Mouse (Mus musculus): ENCODE measurements at regions not wholly inside any gene's neighbourhood (a gene's known extent, or its start where the extent isn't known, plus 50 kb on each side); places are given as distances from the start of the nearest gene placed in this dataset.

- H3K4me3 ChIP-seq (ENCODE audit: insufficient read depth, low read length), result no peak overlapping the region
- TF ChIP-seq POLR2A (IDR thresholded peaks at IDR 0.05; ENCODE audit: borderline replicate concordance, low read depth, low read length) (no peak), CTCF (IDR thresholded peaks at IDR 0.05; ENCODE audit: low read depth, low read length) (no peak)
- H3K4me1 ChIP-seq (ENCODE audit: control insufficient read depth, insufficient read depth, low read length), result peaks cover 3% of the 10 kb centered on the region; the same call in 1 of the 2 replicates
- H3K27ac ChIP-seq (ENCODE audit: insufficient read depth, low read depth, low read length), result no peak overlapping the region
These were observed 530.7 kb upstream of the Zeb2 start for GRCm38 (mm10) chr2:45647846-45648245.

- TF ChIP-seq POLR2A (IDR thresholded peaks at IDR 0.05; ENCODE audit: borderline replicate concordance, low read depth, low read length) (no peak), CTCF (IDR thresholded peaks at IDR 0.05; ENCODE audit: low read depth, low read length) (no peak)
- no peak overlapping the region for H3K27ac ChIP-seq (ENCODE audit: insufficient read depth, low read depth, low read length)
- H3K4me1 ChIP-seq (ENCODE audit: control insufficient read depth, insufficient read depth, low read length), result peaks cover 7% of the 10 kb centered on the region
- no peak overlapping the region for H3K4me3 ChIP-seq (ENCODE audit: insufficient read depth, low read length)
These were observed 512.9 kb upstream of the Zeb2 start for GRCm38 (mm10) chr2:45630081-45630480.

GRCm38 (mm10) chr2:45629616-45630015 lies 512.4 kb upstream of the Zeb2 start:
- H3K4me1 ChIP-seq (ENCODE audit: control insufficient read depth, insufficient read depth, low read length), result peaks cover 7% of the 10 kb centered on the region
- TF ChIP-seq POLR2A (IDR thresholded peaks at IDR 0.05; ENCODE audit: borderline replicate concordance, low read depth, low read length) (no peak), CTCF (IDR thresholded peaks at IDR 0.05; ENCODE audit: low read depth, low read length) (no peak)
- H3K4me3 ChIP-seq (ENCODE audit: insufficient read depth, low read length), result no peak overlapping the region
- H3K27ac ChIP-seq (ENCODE audit: insufficient read depth, low read depth, low read length), result no peak overlapping the region

GRCm38 (mm10) chr2:45623056-45623455 lies 505.9 kb upstream of the Zeb2 start:
- Histone ChIP-seq H3K27ac (ENCODE audit: insufficient read depth, low read depth, low read length) (no peak overlapping the region), H3K4me3 (ENCODE audit: insufficient read depth, low read length) (no peak overlapping the region), H3K4me1 (ENCODE audit: control insufficient read depth, insufficient read depth, low read length) (peaks cover 8% of the 10 kb centered on the region; the same call in 1 of the 2 replicates)
- TF ChIP-seq POLR2A (IDR thresholded peaks at IDR 0.05; ENCODE audit: borderline replicate concordance, low read depth, low read length) (no peak), CTCF (IDR thresholded peaks at IDR 0.05; ENCODE audit: low read depth, low read length) (no peak)

- H3K4me3 ChIP-seq (ENCODE audit: insufficient read depth, low read length), result no peak overlapping the region
- TF ChIP-seq CTCF (IDR thresholded peaks at IDR 0.05; ENCODE audit: low read depth, low read length) (no peak), POLR2A (IDR thresholded peaks at IDR 0.05; ENCODE audit: borderline replicate concordance, low read depth, low read length) (no peak)
These were observed 491.7 kb upstream of the Zeb2 start for GRCm38 (mm10) chr2:45608926-45609325.

GRCm38 (mm10) chr2:45607393-45607792 lies 490.2 kb upstream of the Zeb2 start:
- H3K4me3 ChIP-seq (ENCODE audit: insufficient read depth, low read length), result no peak overlapping the region
- peaks cover 3% of the 10 kb centered on the region; the same call in 1 of the 2 replicates for H3K4me1 ChIP-seq (ENCODE audit: control insufficient read depth, insufficient read depth, low read length)
- H3K27ac ChIP-seq (ENCODE audit: insufficient read depth, low read depth, low read length), result no peak overlapping the region
- no peak for TF ChIP-seq CTCF (IDR thresholded peaks at IDR 0.05; ENCODE audit: low read depth, low read length)
- TF ChIP-seq POLR2A (IDR thresholded peaks at IDR 0.05; ENCODE audit: borderline replicate concordance, low read depth, low read length), result no peak

More at GRCm38 (mm10) chr2:45608926-45609325, 491.7 kb upstream of the Zeb2 start:
- Histone ChIP-seq H3K27ac (ENCODE audit: insufficient read depth, low read depth, low read length) (no peak overlapping the region), H3K4me1 (ENCODE audit: control insufficient read depth, insufficient read depth, low read length) (no peaks in the 10 kb centered on the region)

- H3K27ac ChIP-seq (ENCODE audit: insufficient read depth, low read depth, low read length), result no peak overlapping the region
- no peak overlapping the region for H3K4me3 ChIP-seq (ENCODE audit: insufficient read depth, low read length)
- peaks cover 3% of the 10 kb centered on the region; the same call in 1 of the 2 replicates for H3K4me1 ChIP-seq (ENCODE audit: control insufficient read depth, insufficient read depth, low read length)
- no peak for TF ChIP-seq POLR2A (IDR thresholded peaks at IDR 0.05; ENCODE audit: borderline replicate concordance, low read depth, low read length)
- no peak for TF ChIP-seq CTCF (IDR thresholded peaks at IDR 0.05; ENCODE audit: low read depth, low read length)
These were observed 484.2 kb upstream of the Zeb2 start for GRCm38 (mm10) chr2:45601332-45601900.

GRCm38 (mm10) chr2:45593765-45594164 lies 476.6 kb upstream of the Zeb2 start:
- no peak overlapping the region for H3K4me3 ChIP-seq (ENCODE audit: insufficient read depth, low read length)
- H3K27ac ChIP-seq (ENCODE audit: insufficient read depth, low read depth, low read length), result no peak overlapping the region
- no peaks in the 10 kb centered on the region for H3K4me1 ChIP-seq (ENCODE audit: control insufficient read depth, insufficient read depth, low read length)
- TF ChIP-seq CTCF (IDR thresholded peaks at IDR 0.05; ENCODE audit: low read depth, low read length), result no peak
- no peak for TF ChIP-seq POLR2A (IDR thresholded peaks at IDR 0.05; ENCODE audit: borderline replicate concordance, low read depth, low read length)

GRCm38 (mm10) chr2:45590980-45591379 lies 473.8 kb upstream of the Zeb2 start:
- no peak overlapping the region for H3K4me3 ChIP-seq (ENCODE audit: insufficient read depth, low read length)
- peaks cover 3% of the 10 kb centered on the region for H3K4me1 ChIP-seq (ENCODE audit: control insufficient read depth, insufficient read depth, low read length)
- no peak overlapping the region for H3K27ac ChIP-seq (ENCODE audit: insufficient read depth, low read depth, low read length)
- TF ChIP-seq POLR2A (IDR thresholded peaks at IDR 0.05; ENCODE audit: borderline replicate concordance, low read depth, low read length) (no peak), CTCF (IDR thresholded peaks at IDR 0.05; ENCODE audit: low read depth, low read length) (no peak)

- TF ChIP-seq POLR2A (IDR thresholded peaks at IDR 0.05; ENCODE audit: borderline replicate concordance, low read depth, low read length), result no peak
- TF ChIP-seq CTCF (IDR thresholded peaks at IDR 0.05; ENCODE audit: low read depth, low read length), result no peak
- Histone ChIP-seq H3K27ac (ENCODE audit: insufficient read depth, low read depth, low read length) (no peak overlapping the region), H3K4me3 (ENCODE audit: insufficient read depth, low read length) (no peak overlapping the region), H3K4me1 (ENCODE audit: control insufficient read depth, insufficient read depth, low read length) (peaks cover 4% of the 10 kb centered on the region)
These were observed 471.1 kb upstream of the Zeb2 start for GRCm38 (mm10) chr2:45588248-45588647.

All from bone marrow macrophage, adult 2 months (primary cell).